Mouse (Mus musculus) T-helper 1 cell (primary cell): Measurements from ENCODE around the gene Npas3.

Experiments
- in situ Hi-C: fragments of 300-600 bp; cut with MboI, MseI; formaldehyde crosslinking; loops from one replicate; pipeline ENCODE4 v1.15.1; 2025; ENCODE audit warnings: high pct_unique_total_duplicates

The Npas3 gene

GRCm38 (mm10) chr12:53294011-53294410, 45.5 kb downstream of the Npas3 start:
- in situ Hi-C loops: no loop called here

- in situ Hi-C loops: no loop called here
Measured at GRCm38 (mm10) chr12:53295747-53296146, 47.3 kb downstream of the Npas3 start.

- in situ Hi-C loops: no loop called here
Measured at GRCm38 (mm10) chr12:53297946-53298840, 49.7 kb downstream of the Npas3 start.

- in situ Hi-C loops: no loop called here
Measured at GRCm38 (mm10) chr12:53300964-53301363, 52.5 kb downstream of the Npas3 start.

- in situ Hi-C loops: no loop called here
Measured at GRCm38 (mm10) chr12:53302129-53302528, 53.7 kb downstream of the Npas3 start.

- in situ Hi-C loops: no loop called here
Measured at GRCm38 (mm10) chr12:53316715-53317114, 68.2 kb downstream of the Npas3 start.

- in situ Hi-C loops: no loop called here
Measured at GRCm38 (mm10) chr12:53317801-53318200, 69.3 kb downstream of the Npas3 start.

- in situ Hi-C loops: no loop called here
Measured at GRCm38 (mm10) chr12:53320526-53320925, 72.0 kb downstream of the Npas3 start.

- in situ Hi-C loops: no loop called here
Measured at GRCm38 (mm10) chr12:53321018-53321417, 72.5 kb downstream of the Npas3 start.

- in situ Hi-C loops: no loop called here
Measured at GRCm38 (mm10) chr12:53321944-53322343, 73.5 kb downstream of the Npas3 start.

GRCm38 (mm10) chr12:53327653-53328188, 79.2 kb downstream of the Npas3 start:
- in situ Hi-C loops: no loop called here

GRCm38 (mm10) chr12:53328257-53328736, 79.8 kb downstream of the Npas3 start:
- in situ Hi-C loops: no loop called here

GRCm38 (mm10) chr12:53330141-53330540, 81.7 kb downstream of the Npas3 start:
- in situ Hi-C loops: no loop called here

- in situ Hi-C loops: no loop called here
Measured at GRCm38 (mm10) chr12:53331391-53331790, 82.9 kb downstream of the Npas3 start.

- in situ Hi-C loops: no loop called here
Measured at GRCm38 (mm10) chr12:53331800-53332199, 83.3 kb downstream of the Npas3 start.

GRCm38 (mm10) chr12:53333251-53333650, 84.8 kb downstream of the Npas3 start:
- in situ Hi-C loops: no loop called here

GRCm38 (mm10) chr12:53338349-53338948, 90.0 kb downstream of the Npas3 start:
- in situ Hi-C loops: no loop called here

GRCm38 (mm10) chr12:53342741-53343140, 94.3 kb downstream of the Npas3 start:
- in situ Hi-C loops: no loop called here

GRCm38 (mm10) chr12:53351860-53352259, 103.4 kb downstream of the Npas3 start:
- in situ Hi-C loops: no loop called here

GRCm38 (mm10) chr12:53365751-53366150, 117.3 kb downstream of the Npas3 start:
- in situ Hi-C loops: no loop called here

GRCm38 (mm10) chr12:53384851-53385250, 136.4 kb downstream of the Npas3 start:
- in situ Hi-C loops: no loop called here

- in situ Hi-C loops: no loop called here
Measured at GRCm38 (mm10) chr12:53405856-53406255, 157.4 kb downstream of the Npas3 start.

- in situ Hi-C loops: no loop called here
Measured at GRCm38 (mm10) chr12:53407776-53408175, 159.3 kb downstream of the Npas3 start.
